ENCODE assay signal across 8 mouse cellular contexts in genomic region chr12:99153664-99154063, GRCm38 (mm10).
DNase-seq lines count a peak whose midpoint lies in the region; ATAC-seq and TF ChIP-seq lines count a peak whose summit lies in the region.

No protein-coding gene starts in this region.

- H3K4me1 ChIP-seq in midbrain, embryonic 14.5 days (ENCODE audit: control insufficient read depth, insufficient read depth, low read length), result 0 out of 2 replicates have a peak, but pooled peaks cover 5% of the 10 kb centered on the region
- H3K4me1 ChIP-seq in lung, postnatal 0 days (ENCODE audit: insufficient read depth, low read depth, low read length), result no peaks in the 10 kb centered on the region

- TF ChIP-seq EP300 in lung, postnatal 0 days (IDR thresholded peaks at IDR 0.05), result no peak

- DNase-seq in embryo, embryonic 11 days, result peak; percentile 65
- no peak for DNase-seq in embryo, embryonic 9.5 days (ENCODE audit: extremely low spot score)
- peak; percentile 57 for DNase-seq in forelimb bud, embryonic 11.5 days (ENCODE audit: low read depth, low spot score)
- peak; percentile 71 for DNase-seq in midbrain, embryonic 14.5 days
- no peak for DNase-seq in frontal cortex, postnatal 25 days (ENCODE audit: low spot score in 2 of 2)
- DNase-seq in adrenal gland, postnatal 14 days, result no peak
- no peak for DNase-seq in lung, postnatal 0 days (ENCODE audit: low spot score)

- no peaks in the 10 kb centered on the region for H3K36me3 ChIP-seq in midbrain, embryonic 14.5 days (ENCODE audit: control insufficient read depth, insufficient read depth, low read length)
- H3K36me3 ChIP-seq in lung, postnatal 0 days (ENCODE audit: insufficient read depth, low read length), result no peaks in the 10 kb centered on the region

- no peak overlapping the region for H3K4me3 ChIP-seq in midbrain, embryonic 14.5 days (replicated peaks; ENCODE audit: low read depth, low read length)
- H3K4me3 ChIP-seq in lung, postnatal 0 days (ENCODE audit: low read depth, low read length), result no peak overlapping the region

- no peaks in the 10 kb centered on the region for H3K27me3 ChIP-seq in midbrain, embryonic 14.5 days (ENCODE audit: control insufficient read depth, insufficient read depth, low read length)
- H3K27me3 ChIP-seq in lung, postnatal 0 days (replicated peaks; ENCODE audit: insufficient read depth, low read length), result no peaks in the 10 kb centered on the region

- 43% methylated on average over 10 of the region's 10 CpGs for WGBS in midbrain, embryonic 14.5 days
- 34% methylated on average over 10 of the region's 10 CpGs for WGBS in lung, postnatal 0 days

- H3K9ac ChIP-seq in midbrain, embryonic 14.5 days (replicated peaks; ENCODE audit: low read length), result 0 out of 2 replicates have a peak overlapping the region, but pooled peaks have one; percentile 16
- no peak overlapping the region for H3K9ac ChIP-seq in lung, postnatal 0 days (replicated peaks; ENCODE audit: low read depth)

- no peaks in the 10 kb centered on the region; the same call in 1 of the 2 replicates for H3K9me3 ChIP-seq in midbrain, embryonic 14.5 days (ENCODE audit: control insufficient read depth, low read length)
- no peaks in the 10 kb centered on the region for H3K9me3 ChIP-seq in lung, postnatal 0 days (ENCODE audit: low read length)

- no peak overlapping the region; the same call in 1 of the 2 replicates for H3K27ac ChIP-seq in midbrain, embryonic 14.5 days (replicated peaks; ENCODE audit: low read depth, low read length)
- H3K27ac ChIP-seq in lung, postnatal 0 days (ENCODE audit: low read length), result no peak overlapping the region

- ATAC-seq in cerebellum, adult (ENCODE audit: insufficient number of reproducible peaks, low FRiP score, low TSS enrichment), result peak; percentile 73; the same call in 1 of the 2 replicates
- ATAC-seq in midbrain, embryonic 14.5 days (ENCODE audit: low FRiP score, low TSS enrichment), result no peak
- ATAC-seq in lung, postnatal 0 days, result no peak

- TF ChIP-seq CTCF in lung, postnatal 0 days (IDR thresholded peaks at IDR 0.05), result no peak

- peak overlapping the region; percentile 19; the same call in 1 of the 2 replicates for H3K4me2 ChIP-seq in midbrain, embryonic 14.5 days (ENCODE audit: low read length)
- H3K4me2 ChIP-seq in lung, postnatal 0 days (replicated peaks; ENCODE audit: low read depth, low read length), result no peak overlapping the region

Comparison
In these comparisons a context has a peak if more than half of its experiments do, and no peak if none do; other contexts are left out.
1. DNase-seq: peak in embryo, embryonic 11 days (single experiment), forelimb bud, embryonic 11.5 days (single experiment) and midbrain, embryonic 14.5 days (single experiment); none in embryo, embryonic 9.5 days (single experiment), frontal cortex, postnatal 25 days (0 of 2), adrenal gland, postnatal 14 days (single experiment) and lung, postnatal 0 days (single experiment).